Mouse (Mus musculus): Measurements from ENCODE around the gene Foxp1. TPM values are rescaled to one million over a fixed set of nuclear protein-coding genes. Genes with fewer than 3 reads are reported as not detected.

Gene Foxp1
- total RNA-seq, 2 experiments from 2014 or later, result 69.8 to 75.1 TPM

- DNase-seq (ENCODE audit: low spot score in 2 of 2), result no peak
Observed at GRCm38 (mm10) chr6:99364545-99364944, 158.0 kb downstream of the Foxp1 start.

GRCm38 (mm10) chr6:99360581-99360980 is 161.9 kb downstream of the Foxp1 start:
- DNase-seq (ENCODE audit: low spot score in 2 of 2), result no peak

GRCm38 (mm10) chr6:99359765-99360499 is 162.6 kb downstream of the Foxp1 start:
- DNase-seq (ENCODE audit: low spot score in 2 of 2), result no peak

GRCm38 (mm10) chr6:99359036-99359698 is 163.4 kb downstream of the Foxp1 start:
- DNase-seq (ENCODE audit: low spot score in 2 of 2), result no peak

- DNase-seq (ENCODE audit: low spot score in 2 of 2), result no peak
Observed at GRCm38 (mm10) chr6:99357931-99358330, 164.6 kb downstream of the Foxp1 start.

- DNase-seq (ENCODE audit: low spot score in 2 of 2), result no peak
Observed at GRCm38 (mm10) chr6:99354338-99354737, 168.2 kb downstream of the Foxp1 start.

- no peak for DNase-seq (ENCODE audit: low spot score in 2 of 2)
Observed at GRCm38 (mm10) chr6:99353441-99353840, 169.1 kb downstream of the Foxp1 start.

- DNase-seq (ENCODE audit: low spot score in 2 of 2), result no peak
Observed at GRCm38 (mm10) chr6:99350566-99350965, 172.0 kb downstream of the Foxp1 start.

- no peak for DNase-seq (ENCODE audit: low spot score in 2 of 2)
Observed at GRCm38 (mm10) chr6:99350156-99350555, 172.4 kb downstream of the Foxp1 start.

- no peak for DNase-seq (ENCODE audit: low spot score in 2 of 2)
Observed at GRCm38 (mm10) chr6:99347836-99348235, 174.7 kb downstream of the Foxp1 start.

- no peak for DNase-seq (ENCODE audit: low spot score in 2 of 2)
Observed at GRCm38 (mm10) chr6:99344966-99345365, 177.6 kb downstream of the Foxp1 start.

GRCm38 (mm10) chr6:99344357-99344756 is 178.2 kb downstream of the Foxp1 start:
- no peak for DNase-seq (ENCODE audit: low spot score in 2 of 2)

- no peak for DNase-seq (ENCODE audit: low spot score in 2 of 2)
Observed at GRCm38 (mm10) chr6:99343815-99344214, 178.7 kb downstream of the Foxp1 start.

- DNase-seq (ENCODE audit: low spot score in 2 of 2), result no peak
Observed at GRCm38 (mm10) chr6:99342416-99342815, 180.1 kb downstream of the Foxp1 start.

GRCm38 (mm10) chr6:99340902-99341301 is 181.6 kb downstream of the Foxp1 start:
- DNase-seq (ENCODE audit: low spot score in 2 of 2), result no peak

- no peak for DNase-seq (ENCODE audit: low spot score in 2 of 2)
Observed at GRCm38 (mm10) chr6:99339986-99340721, 182.4 kb downstream of the Foxp1 start.

- no peak for DNase-seq (ENCODE audit: low spot score in 2 of 2)
Observed at GRCm38 (mm10) chr6:99339343-99339620, 183.2 kb downstream of the Foxp1 start.

GRCm38 (mm10) chr6:99338593-99339342 is 183.8 kb downstream of the Foxp1 start:
- DNase-seq (ENCODE audit: low spot score in 2 of 2), result no peak

GRCm38 (mm10) chr6:99338174-99338573 is 184.3 kb downstream of the Foxp1 start:
- no peak for DNase-seq (ENCODE audit: low spot score in 2 of 2)

GRCm38 (mm10) chr6:99337575-99337974 is 184.9 kb downstream of the Foxp1 start:
- no peak for DNase-seq (ENCODE audit: low spot score in 2 of 2)

- no peak for DNase-seq (ENCODE audit: low spot score in 2 of 2)
Observed at GRCm38 (mm10) chr6:99336191-99336590, 186.3 kb downstream of the Foxp1 start.

All from adrenal gland, postnatal 4 days (tissue).